Mouse (Mus musculus): Measurements from ENCODE around the gene Adgrl3.

GRCm38 (mm10) chr5:81405582-81406143 lies 385.7 kb downstream of the Adgrl3 start:
- TF ChIP-seq CTCF (IDR thresholded peaks at IDR 0.05; ENCODE audit: low read depth) (no peak), EP300 (optimal IDR thresholded peaks at IDR 0.05) (no peak)

All from stomach, postnatal 0 days (tissue).